Mouse (Mus musculus): Measurements from ENCODE around the gene Rrp12. TPM values are rescaled to one million over a fixed set of nuclear protein-coding genes. Genes with fewer than 3 reads are reported as not detected.
"Not testable (repeated sequence)": the region's sequence is repeated elsewhere in the genome, so short reads cannot be mapped to it uniquely, and the experiment has no call there.

Gene Rrp12
- total RNA-seq, 2 experiments from 2014 or later = 33.0 to 33.5 TPM

DNA sequence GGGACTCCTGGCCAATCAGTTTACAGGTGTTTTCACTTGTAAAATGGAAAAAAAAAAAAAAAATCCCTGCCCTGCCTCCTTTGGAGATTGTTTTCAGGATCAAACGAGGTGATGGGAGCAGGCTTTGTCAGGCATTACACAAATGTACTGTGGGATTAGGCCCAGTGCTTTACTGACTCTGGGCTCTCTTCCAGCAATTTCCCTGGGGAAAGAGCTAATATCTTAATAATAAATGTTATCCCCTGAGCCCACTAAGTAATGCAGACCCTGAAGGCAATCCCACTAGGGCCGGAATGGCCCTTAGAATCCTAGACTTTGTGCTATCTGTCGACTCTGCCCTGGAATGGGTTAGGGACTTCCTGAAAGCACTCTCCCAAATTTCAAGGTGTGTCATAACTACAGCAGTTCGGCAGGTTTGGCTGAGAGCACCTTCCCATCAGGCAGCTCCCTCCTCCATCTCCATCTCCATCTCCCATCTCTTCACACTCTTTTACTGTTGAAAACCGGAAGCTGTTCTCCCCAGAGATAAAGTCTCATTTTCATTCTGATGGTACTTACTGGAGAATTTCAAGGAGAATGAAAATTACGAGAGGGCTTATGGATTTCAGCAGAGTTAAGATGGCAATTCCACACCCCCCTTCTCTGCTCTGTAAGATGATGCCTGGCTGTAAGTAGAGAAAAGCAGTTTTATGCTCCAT lies 45.8 kb downstream of the Rrp12 start:
- intact Hi-C loops (cut with DNase I) = no loop called here
- DNase-seq = no peak

DNA sequence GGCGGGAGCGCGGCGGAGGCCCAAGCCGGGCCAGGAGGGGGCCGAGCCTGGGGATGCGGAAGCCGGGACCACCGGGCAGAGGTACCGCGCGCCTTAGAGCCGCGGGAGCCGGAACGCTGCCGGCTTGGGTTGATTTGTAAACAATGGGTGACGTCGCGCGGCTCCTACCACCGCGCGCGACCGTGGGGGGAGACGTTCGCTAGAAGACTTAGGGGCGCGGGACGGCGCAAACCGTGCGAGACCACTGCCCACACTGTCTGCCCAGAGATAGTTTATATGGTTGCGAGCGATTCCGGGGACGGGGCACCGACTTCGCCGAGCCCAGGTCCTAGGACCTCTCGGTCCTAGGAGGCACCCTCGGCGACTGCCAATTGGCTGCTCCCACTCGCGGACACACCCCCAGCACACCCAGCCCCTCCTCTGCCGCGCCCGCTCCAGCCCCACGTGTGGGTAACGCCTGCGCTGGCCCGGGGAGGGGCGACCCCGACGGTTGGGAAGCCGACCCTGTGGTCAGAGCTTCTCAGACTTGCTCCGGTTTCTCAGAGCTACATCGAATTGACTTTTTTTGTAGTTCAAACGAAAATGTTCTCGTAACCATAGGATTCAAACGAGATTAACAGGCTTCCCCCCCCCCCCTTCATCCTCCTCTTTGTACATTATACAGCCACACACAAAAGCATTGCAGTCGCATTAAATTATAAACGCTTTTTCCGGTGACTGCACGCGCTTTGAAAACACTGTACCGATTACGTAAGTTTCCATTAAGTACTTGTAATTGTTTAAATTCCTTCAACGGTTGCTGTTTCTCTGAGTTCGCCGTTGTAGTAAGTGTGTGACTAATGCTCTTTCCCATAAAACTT lies 47.8 kb downstream of the Rrp12 start, which contains the start of gene Frat2:
Gene Frat2 (minus strand): TSS at position 141 of the 860 bp plus-strand sequence.
- peak; percentile 92 for DNase-seq
- intact Hi-C loops (cut with DNase I) = no loop called here

- DNase-seq = peak; percentile 53
- intact Hi-C loops (cut with DNase I) = not testable (repeated sequence)
Observed at GRCm38 (mm10) chr19:41847614-41847991, 48.4 kb downstream of the Rrp12 start.

DNA sequence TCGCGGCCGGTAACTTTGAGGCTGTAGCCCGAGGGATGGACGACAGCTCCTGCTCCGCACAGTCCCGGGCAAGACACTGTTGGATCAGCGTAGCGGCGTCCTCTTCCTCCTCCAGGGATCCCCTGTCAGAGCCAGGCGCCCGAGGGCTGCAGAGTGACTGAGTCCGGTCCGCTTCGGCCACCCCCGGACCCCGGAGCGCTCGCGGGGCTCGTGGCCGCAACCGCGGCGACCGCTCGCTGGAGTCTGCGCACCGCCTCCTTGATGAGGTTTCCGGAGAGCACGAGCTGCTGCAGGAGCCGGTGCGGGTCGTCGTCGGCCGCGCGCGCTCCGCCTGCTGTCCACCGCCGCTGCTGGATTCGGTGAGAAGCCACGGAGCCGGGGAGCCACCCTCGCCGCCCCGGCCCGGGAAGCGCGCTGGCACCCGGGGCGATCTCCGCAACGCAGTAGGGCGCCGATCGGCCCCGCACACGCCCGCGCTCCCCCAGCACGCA lies 48.8 kb downstream of the Rrp12 start:
- DNase-seq = peak; percentile 39

GRCm38 (mm10) chr19:41846366-41847090 lies 49.4 kb downstream of the Rrp12 start:
- DNase-seq = no peak
- intact Hi-C loops (cut with DNase I) = no loop called here

More for the DNA sequence above, 48.8 kb downstream of the Rrp12 start:
- intact Hi-C loops (cut with DNase I) = no loop called here

- intact Hi-C loops (cut with DNase I) = no loop called here
- DNase-seq = no peak
Observed at GRCm38 (mm10) chr19:41844345-41844744, 51.6 kb downstream of the Rrp12 start.

DNA sequence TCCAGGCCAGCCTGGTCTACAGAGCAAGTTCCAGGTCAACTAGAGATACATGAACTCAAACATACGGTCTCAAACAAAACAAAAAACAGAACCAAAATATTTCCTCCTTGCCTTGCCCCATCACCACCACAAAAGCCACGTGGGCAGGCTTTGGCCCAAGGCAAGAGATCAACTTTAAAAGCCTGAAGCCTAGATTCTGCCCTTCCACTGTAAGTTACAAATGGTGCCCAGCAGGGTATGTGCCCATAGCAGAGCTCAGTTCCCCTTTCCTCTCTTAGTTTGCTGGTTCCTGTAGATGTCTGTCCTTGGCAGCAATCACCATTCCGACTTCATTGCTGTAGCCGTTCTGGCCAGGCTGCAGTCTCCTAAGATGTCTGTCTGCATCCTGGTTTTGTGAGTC lies 53.3 kb downstream of the Rrp12 start:
- intact Hi-C loops (cut with DNase I) = no loop called here

DNA sequence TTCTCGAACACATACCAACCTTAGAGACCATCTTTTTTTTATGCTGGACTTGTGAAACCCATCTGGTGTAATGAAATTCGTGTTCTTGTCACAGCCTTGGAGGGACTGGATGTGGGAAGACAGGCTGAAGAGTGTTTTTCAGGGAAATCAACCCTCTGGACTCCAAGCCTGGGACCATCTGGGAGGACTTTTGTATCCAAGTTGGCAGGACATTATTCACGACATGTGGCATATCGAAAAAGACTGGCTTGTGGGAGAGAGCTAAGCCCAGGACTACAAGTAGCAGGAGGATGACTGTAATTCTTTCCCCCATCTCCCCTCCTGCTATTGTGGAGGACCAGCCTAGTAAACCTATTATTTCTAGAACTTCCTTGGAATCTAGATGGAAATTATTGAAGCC lies 53.8 kb downstream of the Rrp12 start:
- peak; percentile 16 for DNase-seq
- intact Hi-C loops (cut with DNase I) = no loop called here

More for the DNA sequence above, 53.3 kb downstream of the Rrp12 start:
- no peak for DNase-seq

GRCm38 (mm10) chr19:41841105-41841750 lies 54.7 kb downstream of the Rrp12 start:
- no peak for DNase-seq
- intact Hi-C loops (cut with DNase I) = no loop called here

DNA sequence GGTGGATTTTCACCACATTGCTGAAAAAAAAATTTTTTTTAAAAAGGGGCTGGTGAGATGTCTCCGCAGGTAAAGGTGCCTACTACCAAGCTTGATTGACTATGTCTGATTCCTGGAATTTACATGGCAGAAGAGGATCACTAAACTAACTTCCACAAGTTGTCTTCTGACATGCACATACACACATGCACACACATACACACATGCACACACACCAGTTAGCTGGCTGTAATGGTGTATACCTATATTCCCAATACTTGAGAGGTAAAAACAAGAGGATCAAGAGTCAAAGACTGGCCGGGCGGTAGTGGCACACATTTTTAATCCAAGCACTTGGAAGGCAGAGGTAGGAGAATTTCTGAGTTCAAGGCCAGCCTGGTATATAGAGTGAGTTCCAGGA lies 56.3 kb downstream of the Rrp12 start:
- DNase-seq = no peak
- intact Hi-C loops (cut with DNase I) = no loop called here

- no peak for DNase-seq
- intact Hi-C loops (cut with DNase I) = no loop called here
Observed at GRCm38 (mm10) chr19:41838808-41839207, 57.2 kb downstream of the Rrp12 start.

- intact Hi-C loops (cut with DNase I) = no loop called here
- DNase-seq = no peak
Observed at GRCm38 (mm10) chr19:41837917-41838261, 58.1 kb downstream of the Rrp12 start.

GRCm38 (mm10) chr19:41837194-41837916 lies 58.6 kb downstream of the Rrp12 start:
- no peak for DNase-seq
- intact Hi-C loops (cut with DNase I) = no loop called here

DNA sequence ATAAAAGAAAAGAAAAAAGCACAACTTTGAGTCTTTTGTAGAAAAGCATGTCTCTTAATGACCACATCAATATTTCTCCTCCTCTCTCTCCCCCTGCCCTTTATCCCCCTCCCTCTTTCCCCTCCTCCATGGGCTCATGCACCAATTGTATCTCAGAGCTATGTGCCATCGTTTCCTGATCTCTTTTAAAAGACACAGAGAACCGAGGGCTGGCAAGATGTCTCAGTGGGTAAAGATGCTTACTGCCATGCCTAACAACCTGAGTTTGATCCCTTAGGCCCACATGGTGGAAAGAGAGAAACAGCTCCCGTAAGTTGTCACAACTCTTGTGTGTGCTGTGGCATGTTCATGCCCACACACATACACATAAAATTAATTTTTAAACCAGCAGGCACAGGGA lies 59.3 kb downstream of the Rrp12 start:
- intact Hi-C loops (cut with DNase I) = no loop called here
- no peak for DNase-seq

- intact Hi-C loops (cut with DNase I) = no loop called here
- DNase-seq = no peak
Observed at GRCm38 (mm10) chr19:41835816-41836215, 60.2 kb downstream of the Rrp12 start.

DNA sequence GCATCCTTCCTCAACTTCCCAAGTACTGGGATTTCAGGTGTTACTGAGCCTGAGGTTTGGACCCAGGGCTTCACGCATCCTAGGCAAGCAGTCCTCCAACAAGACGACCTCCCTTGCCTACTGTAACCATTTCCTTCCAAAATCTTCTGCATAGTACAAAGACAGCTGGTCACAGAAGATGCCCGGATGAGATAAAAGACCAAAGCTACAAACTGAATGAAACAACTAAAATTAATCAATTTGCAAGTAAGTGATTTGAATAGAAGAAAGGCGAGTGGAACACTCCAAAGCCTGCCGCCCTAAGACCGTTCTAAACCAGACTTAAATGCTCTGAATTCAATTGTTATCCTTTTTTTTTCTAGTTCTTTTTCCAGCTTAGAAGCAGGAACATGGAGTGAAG lies 60.6 kb downstream of the Rrp12 start:
- intact Hi-C loops (cut with DNase I) = no loop called here
- DNase-seq = no peak

DNA sequence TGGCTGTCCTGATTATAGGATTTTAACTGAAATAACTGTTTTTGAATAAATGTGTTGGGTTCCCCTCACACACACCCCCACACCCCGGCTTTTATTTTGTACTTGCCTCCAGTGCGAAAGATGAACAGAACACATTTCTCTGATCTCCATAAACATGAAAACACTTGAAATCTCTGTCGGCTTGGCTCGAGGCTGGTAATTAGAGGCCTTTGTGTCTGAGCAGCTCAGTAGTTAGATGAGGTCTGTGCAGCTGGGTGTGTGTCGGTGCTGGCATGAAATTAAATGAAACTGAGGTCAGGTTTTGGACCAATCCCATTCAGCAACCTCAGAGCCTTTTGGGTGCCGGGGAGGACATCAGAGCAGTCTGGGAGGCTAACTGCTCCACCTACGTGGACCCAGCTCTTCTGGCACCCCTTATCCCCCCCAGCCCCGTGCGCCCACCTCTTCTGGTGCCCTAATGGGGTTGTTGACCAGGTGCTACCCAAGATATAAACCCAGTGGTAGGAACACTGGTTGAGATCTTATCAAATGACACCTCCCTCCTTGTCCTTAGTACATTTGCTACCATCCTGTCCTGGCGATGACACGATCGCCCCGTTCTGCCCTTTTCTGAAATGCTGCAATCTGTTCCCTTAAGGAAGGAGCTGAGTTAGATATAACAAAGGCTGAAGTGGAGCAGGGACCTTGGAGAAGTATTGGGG lies 63.3 kb downstream of the Rrp12 start:
- DNase-seq = no peak
- intact Hi-C loops (cut with DNase I) = no loop called here

DNA sequence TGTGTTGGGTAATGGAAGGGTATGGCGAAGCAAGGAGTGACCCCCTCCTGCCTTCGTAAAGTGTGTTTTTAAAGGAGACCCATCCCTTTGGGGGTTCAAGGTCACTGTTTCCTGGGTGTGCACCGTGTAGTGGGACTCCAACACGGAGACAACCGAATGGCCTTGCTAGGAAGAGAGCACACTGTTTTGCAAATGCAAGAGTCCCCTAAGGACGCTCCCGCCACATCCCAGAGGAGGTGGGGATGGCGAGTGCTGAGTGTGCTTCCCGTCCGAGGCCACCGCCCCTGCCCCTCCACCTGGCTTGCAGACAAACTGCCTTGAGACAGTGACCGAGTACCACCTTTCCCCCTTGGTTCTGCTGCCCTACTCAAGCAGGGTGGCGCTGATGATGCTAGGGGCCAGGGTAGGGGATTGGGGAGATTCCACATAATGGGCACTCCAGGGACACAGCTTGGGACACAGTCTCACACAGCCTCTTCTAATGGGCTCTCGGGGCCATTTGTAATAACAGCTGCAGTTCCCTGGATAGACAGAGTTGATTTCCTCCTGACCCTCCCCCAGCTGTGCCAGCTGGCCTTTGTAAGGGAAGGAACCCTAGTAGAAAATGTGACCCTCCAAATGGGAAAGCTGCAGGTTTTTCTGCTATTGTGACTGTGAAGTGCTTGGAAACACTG lies 64.1 kb downstream of the Rrp12 start:
- intact Hi-C loops (cut with DNase I) = no loop called here
- DNase-seq = no peak

GRCm38 (mm10) chr19:41831101-41831570 lies 64.8 kb downstream of the Rrp12 start:
- intact Hi-C loops (cut with DNase I) = no loop called here
- DNase-seq = peak; percentile 31
